Mouse (Mus musculus): ENCODE data around the gene Oxld1. TPM values are rescaled to one million over a fixed set of nuclear protein-coding genes. Genes with fewer than 3 reads are reported as not detected.

Oxld1 gene
- 10 to 100 TPM; 64.4 to 76.6 (median 70.0) TPM for total RNA-seq (2022)

- peak; percentile 81 for DNase-seq (ENCODE audit: low spot score)
Observed at GRCm38 (mm10) chr11:120457772-120458751, at the start of gene Oxld1, which contains the start of gene Ccdc137. Gene Oxld1, minus strand, starts transcription at chr11:120458068. Gene Ccdc137, plus strand, starts transcription at chr11:120458115.

GRCm38 (mm10) chr11:120506899-120507298, 49.0 kb upstream of the Oxld1 start:
- DNase-seq (ENCODE audit: low spot score): no peak

- DNase-seq (ENCODE audit: low spot score): no peak
Observed at GRCm38 (mm10) chr11:120505661-120506060, 47.8 kb upstream of the Oxld1 start.

GRCm38 (mm10) chr11:120501701-120502100, 43.8 kb upstream of the Oxld1 start:
- DNase-seq (ENCODE audit: low spot score): no peak

GRCm38 (mm10) chr11:120501018-120501417, 43.1 kb upstream of the Oxld1 start:
- DNase-seq (ENCODE audit: low spot score): no peak

GRCm38 (mm10) chr11:120500357-120500756, 42.5 kb upstream of the Oxld1 start:
- no peak for DNase-seq (ENCODE audit: low spot score)

- no peak for DNase-seq (ENCODE audit: low spot score)
Observed at GRCm38 (mm10) chr11:120499894-120500293, 42.0 kb upstream of the Oxld1 start.

- DNase-seq (ENCODE audit: low spot score): no peak
Observed at GRCm38 (mm10) chr11:120498891-120499290, 41.0 kb upstream of the Oxld1 start.

GRCm38 (mm10) chr11:120498226-120498625, 40.4 kb upstream of the Oxld1 start:
- DNase-seq (ENCODE audit: low spot score): no peak

- DNase-seq (ENCODE audit: low spot score): no peak
Observed at GRCm38 (mm10) chr11:120497436-120497835, 39.6 kb upstream of the Oxld1 start.

- DNase-seq (ENCODE audit: low spot score): no peak
Observed at GRCm38 (mm10) chr11:120493911-120494310, 36.0 kb upstream of the Oxld1 start.

- no peak for DNase-seq (ENCODE audit: low spot score)
Observed at GRCm38 (mm10) chr11:120493351-120493750, 35.5 kb upstream of the Oxld1 start.

GRCm38 (mm10) chr11:120492878-120493203, 35.0 kb upstream of the Oxld1 start:
- DNase-seq (ENCODE audit: low spot score): no peak

GRCm38 (mm10) chr11:120492024-120492877, 34.4 kb upstream of the Oxld1 start:
- peak; percentile 45 for DNase-seq (ENCODE audit: low spot score)

- DNase-seq (ENCODE audit: low spot score): peak; percentile 90
Observed at GRCm38 (mm10) chr11:120491317-120492023, 33.6 kb upstream of the Oxld1 start, which contains the start of gene Slc25a10. Gene Slc25a10, plus strand, starts transcription at chr11:120491840.

GRCm38 (mm10) chr11:120490291-120491046, 32.6 kb upstream of the Oxld1 start:
- no peak for DNase-seq (ENCODE audit: low spot score)

- peak; percentile 80 for DNase-seq (ENCODE audit: low spot score)
Observed at GRCm38 (mm10) chr11:120489054-120489761, 31.3 kb upstream of the Oxld1 start.

- DNase-seq (ENCODE audit: low spot score): no peak
Observed at GRCm38 (mm10) chr11:120488516-120488915, 30.6 kb upstream of the Oxld1 start.

- DNase-seq (ENCODE audit: low spot score): no peak
Observed at GRCm38 (mm10) chr11:120485251-120485650, 27.4 kb upstream of the Oxld1 start.
